Mouse (Mus musculus) G1E (cell line): ENCODE data around the gene Astn2. TPM values are rescaled to one million over a fixed set of nuclear protein-coding genes. Genes with fewer than 3 reads are reported as not detected.

Source experiments
- ATAC-seq: 2 replicates; pipeline ENCODE4 v1.8.0; 2016; ENCODE audit warnings: mild to moderate bottlenecking; ENCODE audit not compliant: insufficient number of reproducible peaks, poor library complexity, low FRiP score, severe bottlenecking; ENCODE audit errors: extremely low read depth
- DNase-seq: peaks from one replicate; pipeline ENCODE4 v3.0.0; 2012; ENCODE audit warnings: low spot score
- H3K27me3 ChIP-seq: 2 replicates; pipeline ENCODE4 v1.6.1; 2012; ENCODE audit warnings: mild to moderate bottlenecking, low read length, inconsistent platforms; ENCODE audit not compliant: insufficient read depth
- H3K36me3 ChIP-seq: replicated peaks from 2 replicates; pipeline ENCODE3; 2012; ENCODE audit warnings: mild to moderate bottlenecking, inconsistent platforms
- H3K4me1 ChIP-seq: 2 replicates; pipeline ENCODE4 v1.6.1; 2012; ENCODE audit warnings: low read depth, low read length, inconsistent platforms, mixed read lengths; ENCODE audit not compliant: insufficient read depth
- H3K4me3 ChIP-seq: 2 replicates; pipeline ENCODE4 v1.5.1; 2012; ENCODE audit warnings: low read depth, mild to moderate bottlenecking, inconsistent platforms, low read length, moderate library complexity, mixed read lengths
- H3K9me3 ChIP-seq: replicated peaks from 2 replicates; pipeline ENCODE4 v1.6.1; 2012; ENCODE audit warnings: inconsistent platforms
- CTCF ChIP-seq: IDR thresholded peaks from 2 replicates; pipeline ENCODE4 v1.5.1; 2012; ENCODE audit warnings: low read depth, low read length, inconsistent platforms, mixed read lengths
- GATA1 ChIP-seq: IDR thresholded peaks from 2 replicates; pipeline ENCODE4 v1.6.1; 2012; ENCODE audit warnings: borderline replicate concordance, low read length, inconsistent platforms, mixed read lengths
- GATA2 ChIP-seq: IDR thresholded peaks from 2 replicates; pipeline ENCODE4 v1.6.1; 2012; ENCODE audit warnings: low read depth, low read length, inconsistent platforms, borderline replicate concordance
- POLR2AphosphoS5 ChIP-seq: IDR thresholded peaks from 2 replicates; pipeline ENCODE4 v1.6.1; 2012; ENCODE audit warnings: low read depth, low read length, inconsistent platforms; ENCODE audit not compliant: insufficient replicate concordance
- TAL1 ChIP-seq: conservative IDR thresholded peaks from 2 replicates; pipeline ENCODE4 v1.6.1; 2012; ENCODE audit warnings: low read depth, low read length, inconsistent platforms, mixed read lengths
- polyA plus RNA-seq: library from polyadenylated mRNA; stranded (reverse); fragments of >175 nt; gene quantifications from 2 replicates; pipeline ENCODE4 v1.2.3, GENCODE M21; 2012
- total RNA-seq, 2 experiments: library from RNA; stranded (forward) in 1 of 2; stranded (reverse) in 1 of 2; fragments of 200-1000 nt in 1 of 2; fragments of >200 nt in 1 of 2; fragmentation: Nextera tagmentation in 1 of 2; gene quantifications; 2 replicates each; pipeline ENCODE4 v1.2.3; 2014 to 2017

Gene Astn2
- total and polyA plus RNA-seq, 3 experiments, result not detected

GRCm38 (mm10) chr4:65402286-65402685, 1002.1 kb downstream of the Astn2 start:
- Histone ChIP-seq H3K9me3 (peaks cover 20% of the 10 kb centered on the region), H3K27me3 (no peaks in the 10 kb centered on the region), H3K4me1 (no peaks in the 10 kb centered on the region), H3K36me3 (no peaks in the 10 kb centered on the region), H3K4me3 (no peak overlapping the region)
- DNase-seq, result no peak
- no peak for ATAC-seq
- TF ChIP-seq TAL1, result no peak
- no peak for TF ChIP-seq GATA1
- no peak for TF ChIP-seq POLR2AphosphoS5
- TF ChIP-seq GATA2, result no peak

GRCm38 (mm10) chr4:65399457-65399856, 1005.0 kb downstream of the Astn2 start:
- Histone ChIP-seq H3K4me3 (no peak overlapping the region), H3K36me3 (no peaks in the 10 kb centered on the region), H3K9me3 (peaks cover 20% of the 10 kb centered on the region), H3K27me3 (no peaks in the 10 kb centered on the region), H3K4me1 (no peaks in the 10 kb centered on the region)
- no peak for TF ChIP-seq GATA1
- no peak for TF ChIP-seq POLR2AphosphoS5
- no peak for TF ChIP-seq GATA2
- no peak for TF ChIP-seq CTCF
- TF ChIP-seq TAL1, result no peak
- no peak for ATAC-seq
- no peak for DNase-seq

- no peaks in the 10 kb centered on the region for H3K36me3 ChIP-seq
- TF ChIP-seq POLR2AphosphoS5, result no peak
- no peak for TF ChIP-seq GATA1
- no peak for TF ChIP-seq GATA2
- TF ChIP-seq TAL1, result no peak
- TF ChIP-seq CTCF, result no peak
- H3K4me3 ChIP-seq, result no peak overlapping the region
- DNase-seq (no peak), ATAC-seq (no peak)
- H3K27me3 ChIP-seq, result no peaks in the 10 kb centered on the region
- no peaks in the 10 kb centered on the region for H3K4me1 ChIP-seq
- peaks cover 7% of the 10 kb centered on the region; the same call in 1 of the 2 replicates for H3K9me3 ChIP-seq
Observed at GRCm38 (mm10) chr4:65396806-65397205, 1007.6 kb downstream of the Astn2 start.

- DNase-seq (no peak), ATAC-seq (no peak)
- no peaks in the 10 kb centered on the region for H3K4me1 ChIP-seq
- H3K36me3 ChIP-seq, result no peaks in the 10 kb centered on the region
- 0 out of 2 replicates have a peak, but pooled peaks cover 6% of the 10 kb centered on the region for H3K9me3 ChIP-seq
- no peak overlapping the region for H3K4me3 ChIP-seq
- TF ChIP-seq CTCF (no peak), GATA2 (no peak), TAL1 (no peak), POLR2AphosphoS5 (no peak), GATA1 (no peak)
- no peaks in the 10 kb centered on the region for H3K27me3 ChIP-seq
Observed at GRCm38 (mm10) chr4:65391001-65391400, 1013.4 kb downstream of the Astn2 start.

GRCm38 (mm10) chr4:65383070-65383469, 1021.3 kb downstream of the Astn2 start:
- Histone ChIP-seq H3K4me3 (no peak overlapping the region), H3K9me3 (peaks cover 17% of the 10 kb centered on the region), H3K36me3 (no peaks in the 10 kb centered on the region), H3K27me3 (no peaks in the 10 kb centered on the region), H3K4me1 (no peaks in the 10 kb centered on the region)
- no peak for DNase-seq
- TF ChIP-seq POLR2AphosphoS5 (no peak), GATA1 (no peak), GATA2 (no peak), CTCF (no peak), TAL1 (no peak)
- no peak for ATAC-seq

GRCm38 (mm10) chr4:65379461-65379860, 1025.0 kb downstream of the Astn2 start:
- TF ChIP-seq GATA2 (no peak), TAL1 (no peak), CTCF (no peak), POLR2AphosphoS5 (no peak), GATA1 (no peak)
- H3K4me1 ChIP-seq, result no peaks in the 10 kb centered on the region

More at GRCm38 (mm10) chr4:65379461-65379860, 1025.0 kb downstream of the Astn2 start:
- DNase-seq (no peak), ATAC-seq (no peak)
- no peak overlapping the region for H3K4me3 ChIP-seq
- H3K9me3 ChIP-seq, result peaks cover 9% of the 10 kb centered on the region
- H3K36me3 ChIP-seq, result no peaks in the 10 kb centered on the region
- H3K27me3 ChIP-seq, result no peaks in the 10 kb centered on the region
